Mouse (Mus musculus) intestine, embryonic 14.5 days (tissue): ENCODE results near the gene Htra1. TPM values are rescaled to one million over a fixed set of nuclear protein-coding genes. Genes with fewer than 3 reads are reported as not detected.

Experiments
- ATAC-seq: fragments of 200-750 bp; cut with Nextera tagmentation; replicated peaks from 2 replicates; pipeline ENCODE4 v1.8.0; 2017; ENCODE audit warnings: low read depth, moderate number of reproducible peaks, moderate TSS enrichment, moderate library complexity; ENCODE audit not compliant: low FRiP score, low TSS enrichment
- DNase-seq: peaks from one replicate; pipeline ENCODE4 v3.0.0-alpha.2; 2018; ENCODE audit warnings: low spot score
- H3K27ac ChIP-seq: fragments of 300-500 bp; sonication (generic); 2 replicates; pipeline ENCODE4 v1.5.1; 2014; ENCODE audit warnings: low read depth, mild to moderate bottlenecking, control low read depth
- H3K27me3 ChIP-seq: fragments of 300-500 bp; sonication (generic); replicated peaks from 2 replicates; pipeline ENCODE4 v1.6.1; 2014; ENCODE audit warnings: low read length, control low read depth; ENCODE audit not compliant: control insufficient read depth, insufficient read depth
- H3K36me3 ChIP-seq: fragments of 300-500 bp; sonication (generic); 2 replicates; pipeline ENCODE4 v1.6.1; 2014; ENCODE audit warnings: low read length, control low read depth; ENCODE audit not compliant: control insufficient read depth, insufficient read depth
- H3K4me1 ChIP-seq: fragments of 300-500 bp; sonication (generic); replicated peaks from 2 replicates; pipeline ENCODE4 v1.6.1; 2014; ENCODE audit warnings: low read length, control low read depth, mixed read lengths; ENCODE audit not compliant: control insufficient read depth, insufficient read depth
- H3K4me2 ChIP-seq: fragments of 300-500 bp; sonication (generic); 2 replicates; pipeline ENCODE4 v1.6.1; 2014; ENCODE audit warnings: low read length
- H3K4me3 ChIP-seq: fragments of 300-500 bp; sonication (generic); 2 replicates; pipeline ENCODE4 v1.5.1; 2014; ENCODE audit warnings: low read depth, low read length, control low read depth, mixed read lengths
- H3K9ac ChIP-seq: fragments of 300-500 bp; sonication (generic); 2 replicates; pipeline ENCODE4 v1.6.1; 2014; ENCODE audit warnings: mild to moderate bottlenecking, low read length
- H3K9me3 ChIP-seq: fragments of 300-500 bp; sonication (generic); 2 replicates; pipeline ENCODE4 v1.6.1; 2016; ENCODE audit warnings: low read length, control low read depth; ENCODE audit not compliant: control insufficient read depth
- WGBS: fragments of 180-500 bp; shearing (Covaris S2); extraction: QIAGEN DNeasy Blood & Tissue Kit; methylation state at CpG from one replicate; pipeline ENCODE4 v1.1.7; 2014; 5-methylcytosine and 5-hydroxymethylcytosine counted together
- polyA plus RNA-seq: library from polyadenylated mRNA; unstranded; fragments of >200 nt; fragmentation: Nextera tagmentation; extraction: Ambion mirVana; gene quantifications from 2 replicates; pipeline ENCODE4 v1.2.1, GENCODE M21; 2014

Gene Htra1
- polyA plus RNA-seq, 1 experiment from 2014 or later: 16.7 TPM

DNA sequence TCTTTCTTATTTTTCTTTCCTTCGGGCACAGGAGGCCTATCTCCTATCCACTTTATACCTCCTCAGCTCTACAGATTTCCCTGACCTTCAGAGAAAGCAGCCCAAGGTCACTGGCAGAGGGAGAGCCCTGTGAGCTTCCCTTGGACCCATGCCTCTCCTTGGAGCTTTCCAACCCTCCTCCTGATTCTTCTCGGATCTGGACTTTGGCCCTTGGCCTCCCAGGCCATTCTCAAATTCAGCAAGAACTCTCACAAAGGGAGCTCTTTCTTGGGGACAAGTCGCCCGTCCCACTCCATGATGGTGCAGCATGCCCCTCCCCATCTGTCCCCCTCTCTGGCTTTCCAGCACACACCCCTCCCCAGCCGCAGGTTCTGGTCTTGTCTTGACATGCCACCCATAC is 15.1 kb downstream of the Htra1 start:
- no peak for ATAC-seq
- whole genome bisulfite sequencing: 94% methylated on average over 5 of the region's 5 CpGs
- Histone ChIP-seq H3K9me3 (no peaks in the 10 kb centered on the region), H3K4me1 (peaks cover 9% of the 10 kb centered on the region), H3K9ac (no peak overlapping the region), H3K36me3 (no peaks in the 10 kb centered on the region), H3K4me2 (no peak overlapping the region), H3K27me3 (no peaks in the 10 kb centered on the region), H3K4me3 (no peak overlapping the region), H3K27ac (no peak overlapping the region)
- DNase-seq: no peak

DNA sequence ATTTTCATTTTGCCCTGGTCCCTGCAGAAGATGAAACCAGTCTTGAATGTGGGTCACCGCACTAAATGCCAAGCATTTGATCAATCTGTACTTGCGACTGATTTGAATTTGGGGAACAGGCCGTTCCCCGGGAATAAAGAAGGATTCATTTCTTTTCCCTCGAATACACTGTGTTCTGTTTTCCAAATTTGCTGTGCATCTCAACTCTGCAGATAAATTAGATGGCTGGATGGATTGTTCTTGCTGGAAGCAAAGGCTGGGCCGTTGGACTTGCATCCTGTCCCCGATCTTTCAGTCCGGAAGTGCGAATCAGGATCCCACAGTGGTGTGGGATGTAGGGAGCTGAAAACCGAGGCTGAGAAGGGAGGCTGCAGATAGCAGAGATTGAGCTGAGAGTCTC is 17.5 kb downstream of the Htra1 start:
- Histone ChIP-seq H3K9me3 (no peaks in the 10 kb centered on the region), H3K27me3 (no peaks in the 10 kb centered on the region), H3K4me1 (peaks cover 9% of the 10 kb centered on the region), H3K4me2 (no peak overlapping the region), H3K27ac (no peak overlapping the region), H3K9ac (no peak overlapping the region), H3K4me3 (no peak overlapping the region), H3K36me3 (no peaks in the 10 kb centered on the region)
- ATAC-seq (no peak), DNase-seq (no peak)
- 92% methylated on average over 10 of the region's 10 CpGs for WGBS

DNA sequence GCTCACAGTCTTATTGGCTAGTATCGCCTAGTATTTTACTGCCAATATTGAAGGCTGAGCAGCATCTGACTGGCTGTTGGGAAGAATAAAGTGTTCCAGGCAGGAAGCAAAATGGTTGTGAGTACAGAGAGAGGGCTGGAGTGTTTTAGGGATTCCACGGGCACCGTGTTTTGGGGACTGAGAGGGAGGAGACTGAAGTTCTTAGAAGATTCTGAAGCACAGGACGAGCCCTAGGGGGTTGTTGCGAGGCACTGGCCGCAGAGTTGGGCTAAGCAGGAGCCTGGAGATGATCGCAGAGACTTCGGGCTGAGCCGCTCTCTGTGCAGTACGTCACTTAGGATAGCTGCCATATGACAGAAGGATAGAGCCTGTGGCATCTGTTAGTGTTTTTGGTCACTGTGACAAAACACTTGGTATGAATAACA is 18.3 kb downstream of the Htra1 start:
- H3K4me3 ChIP-seq: no peak overlapping the region
- peaks cover 5% of the 10 kb centered on the region for H3K4me1 ChIP-seq
- 85% methylated on average over 10 of the region's 10 CpGs for WGBS
- no peak for ATAC-seq
- H3K9ac ChIP-seq: no peak overlapping the region
- no peak overlapping the region for H3K27ac ChIP-seq
- no peak for DNase-seq
- H3K4me2 ChIP-seq: no peak overlapping the region
- no peaks in the 10 kb centered on the region for H3K9me3 ChIP-seq
- H3K36me3 ChIP-seq: no peaks in the 10 kb centered on the region
- no peaks in the 10 kb centered on the region for H3K27me3 ChIP-seq

DNA sequence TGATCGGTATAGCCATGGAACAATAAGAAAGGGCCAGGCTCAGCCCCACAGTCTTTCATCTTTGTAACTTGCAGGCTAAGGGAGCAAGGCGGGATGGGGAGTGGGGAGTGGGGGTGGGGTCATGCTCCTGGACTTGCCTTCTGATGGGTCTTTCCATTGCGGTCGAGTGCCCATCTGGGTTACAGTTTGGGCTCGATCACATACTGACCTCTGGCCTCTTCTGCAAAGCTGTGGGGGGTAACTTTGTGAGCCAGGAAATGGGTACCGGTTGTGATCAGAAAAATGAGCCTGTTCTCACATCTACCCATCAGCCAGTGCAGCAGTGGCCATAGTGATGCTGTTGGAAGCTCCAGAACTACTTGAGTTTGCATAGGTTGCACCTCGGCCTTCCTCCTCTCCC is 22.6 kb downstream of the Htra1 start:
- H3K27ac ChIP-seq: no peak overlapping the region
- H3K9me3 ChIP-seq: no peaks in the 10 kb centered on the region
- WGBS: 70% methylated on average over 7 of the region's 7 CpGs
- H3K4me2 ChIP-seq: no peak overlapping the region
- ATAC-seq (no peak), DNase-seq (no peak)
- peaks cover 17% of the 10 kb centered on the region for H3K4me1 ChIP-seq
- H3K9ac ChIP-seq: no peak overlapping the region
- no peaks in the 10 kb centered on the region for H3K27me3 ChIP-seq
- no peak overlapping the region for H3K4me3 ChIP-seq
- no peaks in the 10 kb centered on the region for H3K36me3 ChIP-seq

DNA sequence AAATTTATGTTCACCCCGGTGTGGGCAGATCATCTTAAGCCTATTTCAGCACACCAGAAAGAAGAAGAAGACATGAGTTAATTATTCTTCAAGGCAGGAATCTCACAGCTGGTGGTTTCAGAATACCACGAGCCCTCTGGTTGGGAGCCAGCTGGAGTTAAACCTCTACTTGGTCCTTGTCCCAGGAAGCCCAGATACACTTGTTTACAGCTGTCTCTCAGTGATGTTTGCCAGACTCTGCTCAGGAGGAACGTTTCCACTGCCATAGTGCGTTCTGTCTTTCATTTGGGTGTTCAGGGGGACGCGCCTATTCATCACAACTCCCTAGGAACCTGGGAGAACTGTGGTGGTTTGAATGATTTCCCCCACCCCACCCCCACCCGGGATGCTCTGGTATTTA is 24.0 kb downstream of the Htra1 start:
- Histone ChIP-seq H3K4me1 (peaks cover 22% of the 10 kb centered on the region), H3K27ac (peak overlapping the region; percentile 34; the same call in 1 of the 2 replicates), H3K4me3 (no peak overlapping the region), H3K36me3 (no peaks in the 10 kb centered on the region), H3K27me3 (no peaks in the 10 kb centered on the region), H3K4me2 (no peak overlapping the region), H3K9me3 (no peaks in the 10 kb centered on the region), H3K9ac (no peak overlapping the region)
- peak; percentile 86 for ATAC-seq
- peak; percentile 69 for DNase-seq
- 15% methylated on average over 7 of the region's 7 CpGs for WGBS

DNA sequence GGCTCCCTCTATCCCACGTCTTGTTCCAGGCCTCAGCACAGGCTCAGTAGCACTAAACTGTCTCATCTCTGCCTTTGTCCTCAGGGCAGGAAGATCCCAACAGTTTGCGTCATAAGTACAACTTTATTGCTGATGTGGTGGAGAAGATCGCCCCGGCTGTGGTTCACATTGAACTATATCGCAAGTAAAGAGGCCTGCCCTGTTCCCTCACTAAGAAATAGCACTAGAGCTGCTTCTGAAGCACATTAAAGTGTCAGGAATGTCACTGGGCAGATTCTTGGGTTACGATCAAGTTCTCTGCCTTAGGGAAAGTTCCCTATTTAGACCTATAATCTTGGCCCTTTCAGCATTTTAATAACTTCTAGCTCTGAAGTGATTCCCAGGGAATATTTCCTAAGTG is 25.5 kb downstream of the Htra1 start:
- 74% methylated on average over 6 of the region's 6 CpGs for WGBS
- Histone ChIP-seq H3K36me3 (no peaks in the 10 kb centered on the region), H3K4me3 (no peak overlapping the region), H3K27ac (no peak overlapping the region), H3K9me3 (no peaks in the 10 kb centered on the region), H3K27me3 (no peaks in the 10 kb centered on the region), H3K9ac (no peak overlapping the region), H3K4me1 (peaks cover 27% of the 10 kb centered on the region), H3K4me2 (no peak overlapping the region)
- ATAC-seq: no peak
- no peak for DNase-seq

DNA sequence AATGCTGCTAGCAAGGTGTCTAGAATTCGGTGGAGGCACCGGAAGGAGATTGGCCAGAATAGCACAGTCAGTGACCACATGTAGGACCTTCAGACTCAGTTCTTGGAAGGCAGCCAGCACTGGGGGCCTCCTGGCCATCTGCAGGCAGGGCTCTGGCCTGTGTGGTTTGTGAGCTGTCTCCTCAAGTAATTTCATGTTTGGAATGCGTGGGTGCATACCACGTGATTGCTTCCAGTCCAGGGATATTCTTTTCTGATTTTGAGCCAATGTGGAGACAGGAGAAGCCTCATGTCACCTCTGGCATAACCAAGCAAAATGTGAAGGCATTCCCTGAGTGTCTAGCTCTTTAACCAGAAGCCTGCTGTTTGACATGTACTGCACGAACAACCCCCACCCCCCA is 28.8 kb downstream of the Htra1 start:
- Histone ChIP-seq H3K4me3 (no peak overlapping the region), H3K9ac (no peak overlapping the region), H3K4me1 (peaks cover 26% of the 10 kb centered on the region), H3K4me2 (no peak overlapping the region), H3K9me3 (no peaks in the 10 kb centered on the region), H3K27me3 (no peaks in the 10 kb centered on the region), H3K36me3 (no peaks in the 10 kb centered on the region), H3K27ac (no peak overlapping the region)
- peak; percentile 62 for DNase-seq
- 0 out of 2 replicates have a peak, but pooled peaks have one; percentile 33 for ATAC-seq
- 29% methylated on average over 5 of the region's 5 CpGs for WGBS

DNA sequence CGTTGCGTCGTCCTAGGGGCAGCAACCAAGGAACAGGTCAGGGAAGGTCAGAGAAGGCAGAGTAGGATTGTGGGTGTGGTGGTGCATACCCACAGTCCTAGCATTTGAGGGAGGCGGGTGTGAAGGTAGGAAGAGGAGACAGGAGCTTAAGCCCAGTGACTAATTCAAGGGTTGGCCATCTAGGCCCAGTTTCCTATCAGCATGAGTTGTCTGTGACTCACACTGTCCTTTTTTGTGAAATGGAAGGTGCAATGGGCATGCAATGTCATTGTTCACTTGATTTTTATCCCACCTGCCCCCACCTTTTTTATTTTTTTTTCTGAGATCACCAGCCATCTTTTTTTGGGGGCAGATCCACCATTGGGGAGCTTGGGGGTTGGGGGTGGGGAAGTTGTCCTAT is 29.5 kb downstream of the Htra1 start:
- Histone ChIP-seq H3K27me3 (no peaks in the 10 kb centered on the region), H3K4me2 (no peak overlapping the region), H3K9me3 (no peaks in the 10 kb centered on the region), H3K4me3 (no peak overlapping the region), H3K36me3 (no peaks in the 10 kb centered on the region), H3K9ac (no peak overlapping the region), H3K4me1 (peaks cover 21% of the 10 kb centered on the region), H3K27ac (no peak overlapping the region)
- no peak for DNase-seq
- WGBS: 90% methylated on average over 4 of the region's 4 CpGs
- ATAC-seq: no peak

DNA sequence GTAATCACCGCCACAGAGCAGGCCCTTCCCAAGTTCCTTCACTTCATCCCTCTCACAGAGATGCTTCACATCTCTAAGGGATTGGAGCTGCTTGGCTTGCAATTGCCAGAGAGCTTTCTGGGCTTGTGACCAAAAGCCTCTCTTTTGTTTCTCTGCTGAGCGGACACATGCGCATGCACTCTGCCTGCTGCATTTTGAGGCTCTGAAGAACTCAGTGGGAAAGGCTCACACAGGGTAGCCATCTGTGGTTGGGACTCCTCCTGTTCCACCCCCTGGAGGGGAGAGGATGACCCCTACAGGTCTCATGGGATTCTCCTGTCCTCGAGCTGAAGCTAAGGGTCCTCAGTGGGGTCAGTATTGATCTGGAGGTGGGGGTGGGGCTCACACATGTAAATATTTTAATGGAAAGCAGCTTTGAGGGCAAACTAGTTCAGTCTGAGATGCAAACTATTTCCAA is 30.0 kb downstream of the Htra1 start:
- DNase-seq: no peak
- 64% methylated on average over 4 of the region's 4 CpGs for WGBS
- no peak for ATAC-seq
- Histone ChIP-seq H3K36me3 (no peaks in the 10 kb centered on the region), H3K9me3 (no peaks in the 10 kb centered on the region), H3K27ac (no peak overlapping the region), H3K4me3 (no peak overlapping the region), H3K27me3 (no peaks in the 10 kb centered on the region), H3K4me2 (no peak overlapping the region), H3K4me1 (peaks cover 16% of the 10 kb centered on the region), H3K9ac (no peak overlapping the region)
